Mouse (Mus musculus): ENCODE data around the gene Ablim1. TPM values are rescaled to one million over a fixed set of nuclear protein-coding genes. Genes with fewer than 3 reads are reported as not detected.

Ablim1 gene
- polyA plus RNA-seq, 1 experiment from 2014 or later, result 63.2 TPM

GRCm38 (mm10) chr19:57200477-57201089 lies 114.1 kb downstream of the Ablim1 start:
- peaks cover 4% of the 10 kb centered on the region; the same call in 1 of the 2 replicates for H3K27me3 ChIP-seq
- no peak overlapping the region for H3K9ac ChIP-seq
- 63% methylated on average over 12 of the region's 12 CpGs for whole genome bisulfite sequencing
- no peak overlapping the region for H3K4me3 ChIP-seq
- peaks cover 33% of the 10 kb centered on the region for H3K4me1 ChIP-seq (replicated peaks)
- H3K27ac ChIP-seq (replicated peaks), result no peak overlapping the region
- H3K9me3 ChIP-seq, result no peaks in the 10 kb centered on the region
- H3K36me3 ChIP-seq, result no peaks in the 10 kb centered on the region
- H3K4me2 ChIP-seq, result no peak overlapping the region
- no peak for ATAC-seq (ENCODE audit: low FRiP score, low read depth)

DNA sequence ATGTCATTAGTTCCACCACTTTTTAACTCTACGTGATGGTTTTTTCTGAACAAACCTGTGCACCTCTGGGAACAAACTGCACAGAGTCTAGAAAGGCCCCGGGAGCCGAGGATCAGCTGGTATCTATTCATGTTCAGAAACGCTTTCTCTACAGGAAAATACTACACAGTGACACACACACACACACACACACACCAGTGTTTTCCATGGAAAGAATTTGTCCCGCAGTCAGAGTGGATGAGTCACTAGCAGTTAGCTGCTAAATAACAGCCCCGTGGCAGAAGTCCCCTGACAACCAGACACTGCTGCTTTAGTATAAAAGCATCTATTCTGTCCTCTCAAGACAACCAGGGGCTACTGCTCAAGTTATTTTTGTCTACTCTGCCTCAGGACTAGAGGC lies 115.4 kb downstream of the Ablim1 start:
- 25% methylated on average over 6 of the region's 6 CpGs for WGBS
- H3K4me2 ChIP-seq, result no peak overlapping the region
- H3K9ac ChIP-seq, result no peak overlapping the region

GRCm38 (mm10) chr19:57198531-57198930 lies 116.2 kb downstream of the Ablim1 start:
- no peak for ATAC-seq (ENCODE audit: low FRiP score, low read depth)
- WGBS, result 41% methylated on average over 12 of the region's 12 CpGs
- peaks cover 4% of the 10 kb centered on the region; the same call in 1 of the 2 replicates for H3K27me3 ChIP-seq
- no peak overlapping the region for H3K9ac ChIP-seq
- H3K4me1 ChIP-seq (replicated peaks), result peaks cover 39% of the 10 kb centered on the region
- no peaks in the 10 kb centered on the region for H3K9me3 ChIP-seq
- H3K27ac ChIP-seq (replicated peaks), result peak overlapping the region; percentile 72
- no peak overlapping the region for H3K4me3 ChIP-seq
- peak overlapping the region; percentile 88 for H3K4me2 ChIP-seq
- H3K36me3 ChIP-seq, result no peaks in the 10 kb centered on the region

More for the DNA sequence above, 115.4 kb downstream of the Ablim1 start:
- Histone ChIP-seq H3K4me3 (no peak overlapping the region), H3K9me3 (no peaks in the 10 kb centered on the region), H3K36me3 (no peaks in the 10 kb centered on the region), H3K27me3 (peaks cover 4% of the 10 kb centered on the region; the same call in 1 of the 2 replicates), H3K27ac (replicated peaks) (peak overlapping the region; percentile 72), H3K4me1 (replicated peaks) (peaks cover 39% of the 10 kb centered on the region)
- ATAC-seq (ENCODE audit: low FRiP score, low read depth), result no peak

- H3K36me3 ChIP-seq, result no peaks in the 10 kb centered on the region
- H3K27me3 ChIP-seq, result peaks cover 4% of the 10 kb centered on the region; the same call in 1 of the 2 replicates
- no peak overlapping the region for H3K4me3 ChIP-seq
- H3K9ac ChIP-seq, result 0 out of 2 replicates have a peak overlapping the region, but pooled peaks have one; percentile 50
- peak overlapping the region; percentile 72 for H3K27ac ChIP-seq (replicated peaks)
- peaks cover 39% of the 10 kb centered on the region for H3K4me1 ChIP-seq (replicated peaks)
- WGBS, result 41% methylated on average over 5 of the region's 5 CpGs
- H3K9me3 ChIP-seq, result no peaks in the 10 kb centered on the region
- ATAC-seq (ENCODE audit: low FRiP score, low read depth), result no peak
- peak overlapping the region; percentile 88 for H3K4me2 ChIP-seq
These were observed 116.7 kb downstream of the Ablim1 start for GRCm38 (mm10) chr19:57198029-57198428.

DNA sequence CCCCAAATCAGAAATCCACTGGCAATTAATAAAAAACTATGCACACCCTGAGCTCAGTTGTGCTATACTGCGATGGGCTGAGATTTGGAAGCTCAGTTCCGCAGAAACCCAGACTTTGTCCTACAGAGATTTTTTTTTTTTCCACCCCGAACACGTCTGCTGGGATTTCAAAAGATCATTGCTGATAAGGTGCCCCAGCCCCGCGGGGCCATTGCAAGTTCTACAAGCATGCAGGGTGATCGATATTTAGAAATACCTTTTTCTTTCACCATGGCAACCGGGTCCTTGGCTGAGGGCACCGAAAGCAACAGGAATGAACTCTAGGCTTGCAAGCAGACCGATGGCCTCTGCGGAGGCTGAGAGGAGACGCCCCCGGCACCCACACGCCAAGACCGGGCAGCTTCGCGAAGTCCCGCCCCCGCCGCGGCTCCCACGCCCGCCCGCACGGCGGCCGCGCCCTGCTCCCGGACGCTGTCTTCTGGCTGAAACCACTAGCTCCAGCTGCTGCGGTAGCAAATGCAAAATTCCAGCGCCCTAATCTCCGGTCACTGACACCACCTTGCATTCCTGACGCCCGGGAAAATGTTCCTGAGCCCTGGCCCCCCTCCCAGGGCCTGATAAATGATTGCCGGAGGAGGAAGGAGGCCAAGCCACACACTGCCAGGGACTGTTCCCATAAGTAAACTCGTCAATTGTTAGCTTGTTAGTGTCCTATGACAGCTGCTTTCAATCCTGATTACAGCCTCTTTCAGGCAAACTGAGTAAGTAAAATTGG lies 117.5 kb downstream of the Ablim1 start:
- Histone ChIP-seq H3K4me2 (peak overlapping the region; percentile 88), H3K4me3 (peak overlapping the region; percentile 50), H3K9me3 (no peaks in the 10 kb centered on the region), H3K27me3 (peaks cover 4% of the 10 kb centered on the region; the same call in 1 of the 2 replicates), H3K4me1 (replicated peaks) (peaks cover 39% of the 10 kb centered on the region), H3K9ac (peak overlapping the region; percentile 50), H3K27ac (replicated peaks) (peak overlapping the region; percentile 72), H3K36me3 (no peaks in the 10 kb centered on the region)
- under 1% methylated on average over 37 of the region's 37 CpGs for WGBS
- ATAC-seq (ENCODE audit: low FRiP score, low read depth), result peak; percentile 40; the same call in 1 of the 2 replicates

GRCm38 (mm10) chr19:57196616-57197015 lies 118.1 kb downstream of the Ablim1 start:
- Histone ChIP-seq H3K4me1 (replicated peaks) (peaks cover 39% of the 10 kb centered on the region), H3K36me3 (no peaks in the 10 kb centered on the region), H3K4me2 (peak overlapping the region; percentile 88), H3K27ac (replicated peaks) (peak overlapping the region; percentile 72), H3K4me3 (peak overlapping the region; percentile 50), H3K9me3 (no peaks in the 10 kb centered on the region), H3K9ac (peak overlapping the region; percentile 50; the same call in 1 of the 2 replicates), H3K27me3 (peaks cover 4% of the 10 kb centered on the region; the same call in 1 of the 2 replicates)
- WGBS, result 42% methylated on average over 8 of the region's 8 CpGs
- ATAC-seq (ENCODE audit: low FRiP score, low read depth), result no peak

- H3K36me3 ChIP-seq, result no peaks in the 10 kb centered on the region
- H3K27ac ChIP-seq (replicated peaks), result peak overlapping the region; percentile 32; the same call in 1 of the 2 replicates
- no peaks in the 10 kb centered on the region for H3K9me3 ChIP-seq
- 91% methylated on average over 11 of the region's 11 CpGs for WGBS
- peaks cover 4% of the 10 kb centered on the region; the same call in 1 of the 2 replicates for H3K27me3 ChIP-seq
- peak overlapping the region; percentile 50; the same call in 1 of the 2 replicates for H3K4me3 ChIP-seq
- H3K4me2 ChIP-seq, result peak overlapping the region; percentile 88
- peaks cover 39% of the 10 kb centered on the region for H3K4me1 ChIP-seq (replicated peaks)
- no peak for ATAC-seq (ENCODE audit: low FRiP score, low read depth)
- no peak overlapping the region for H3K9ac ChIP-seq
These were observed 119.4 kb downstream of the Ablim1 start for GRCm38 (mm10) chr19:57195169-57195930.

- ATAC-seq (ENCODE audit: low FRiP score, low read depth), result no peak; the same call in 1 of the 2 replicates
- Histone ChIP-seq H3K36me3 (no peaks in the 10 kb centered on the region), H3K27me3 (peaks cover 4% of the 10 kb centered on the region; the same call in 1 of the 2 replicates), H3K4me3 (no peak overlapping the region), H3K4me2 (peak overlapping the region; percentile 88), H3K27ac (replicated peaks) (no peak overlapping the region), H3K9me3 (no peaks in the 10 kb centered on the region), H3K4me1 (replicated peaks) (peaks cover 30% of the 10 kb centered on the region), H3K9ac (no peak overlapping the region)
- 87% methylated on average over 6 of the region's 6 CpGs for WGBS
These were observed 120.8 kb downstream of the Ablim1 start for GRCm38 (mm10) chr19:57193958-57194357.

- no peaks in the 10 kb centered on the region for H3K36me3 ChIP-seq
- H3K9me3 ChIP-seq, result no peaks in the 10 kb centered on the region
- peaks cover 4% of the 10 kb centered on the region; the same call in 1 of the 2 replicates for H3K27me3 ChIP-seq
- no peak overlapping the region for H3K9ac ChIP-seq
- no peak overlapping the region for H3K4me3 ChIP-seq
- no peak for ATAC-seq (ENCODE audit: low FRiP score, low read depth)
- WGBS, result 94% methylated on average over 12 of the region's 12 CpGs
- H3K4me2 ChIP-seq, result no peak overlapping the region
- H3K27ac ChIP-seq (replicated peaks), result no peak overlapping the region
- peaks cover 24% of the 10 kb centered on the region for H3K4me1 ChIP-seq (replicated peaks)
These were observed 121.3 kb downstream of the Ablim1 start for GRCm38 (mm10) chr19:57193382-57193781.

DNA sequence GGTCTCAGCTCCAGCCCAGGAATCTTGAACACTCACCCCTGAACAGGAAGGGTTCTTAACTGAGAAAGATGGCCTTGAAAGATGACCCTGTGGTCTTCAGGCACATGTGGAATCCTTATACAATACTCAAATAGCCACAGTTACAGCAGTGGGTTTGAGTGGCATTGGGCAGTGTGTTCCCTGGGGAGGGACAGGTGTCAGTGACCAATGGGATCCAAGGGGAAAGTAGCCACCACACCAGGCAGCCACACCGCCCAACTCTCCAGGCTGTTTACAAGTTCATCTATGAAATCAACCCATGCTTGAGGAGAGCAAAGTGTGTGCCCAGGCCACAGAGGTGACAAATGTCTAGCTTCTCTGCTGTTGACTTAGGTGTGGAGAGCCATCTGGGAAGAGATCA lies 123.6 kb downstream of the Ablim1 start:
- ATAC-seq (ENCODE audit: low FRiP score, low read depth), result no peak
- H3K4me3 ChIP-seq, result no peak overlapping the region
- H3K36me3 ChIP-seq, result no peaks in the 10 kb centered on the region
- 0 out of 2 replicates have a peak, but pooled peaks cover 6% of the 10 kb centered on the region for H3K4me1 ChIP-seq (replicated peaks)
- H3K27me3 ChIP-seq, result peaks cover 3% of the 10 kb centered on the region; the same call in 1 of the 2 replicates
- H3K9ac ChIP-seq, result no peak overlapping the region
- H3K27ac ChIP-seq (replicated peaks), result no peak overlapping the region
- H3K4me2 ChIP-seq, result no peak overlapping the region
- no peaks in the 10 kb centered on the region for H3K9me3 ChIP-seq
- 100% methylated on average over 1 of the region's 1 CpGs for WGBS

DNA sequence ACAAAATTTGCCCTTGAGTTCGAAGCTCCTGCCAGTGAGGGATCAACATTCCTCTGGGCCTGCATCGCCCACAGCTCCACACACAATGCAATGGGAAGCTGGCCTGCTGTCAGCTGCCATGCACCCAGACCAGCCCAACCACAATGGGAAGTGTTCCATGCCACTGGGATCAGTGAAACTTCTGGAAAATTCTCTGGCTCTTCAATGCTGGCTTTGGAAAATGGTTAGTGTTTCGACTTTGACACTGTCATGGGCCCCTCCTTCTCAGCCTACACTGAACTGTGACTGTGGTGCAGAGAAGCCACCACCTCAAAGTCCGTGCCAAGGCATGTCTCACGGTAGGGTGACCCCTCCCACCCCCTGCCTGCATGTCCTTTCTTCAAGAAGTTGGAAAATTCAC lies 125.3 kb downstream of the Ablim1 start:
- Histone ChIP-seq H3K36me3 (no peaks in the 10 kb centered on the region), H3K4me1 (replicated peaks) (no peaks in the 10 kb centered on the region), H3K4me2 (no peak overlapping the region), H3K9me3 (no peaks in the 10 kb centered on the region), H3K27ac (replicated peaks) (no peak overlapping the region), H3K4me3 (no peak overlapping the region), H3K9ac (no peak overlapping the region), H3K27me3 (no peaks in the 10 kb centered on the region)
- WGBS, result 85% methylated on average over 5 of the region's 5 CpGs
- ATAC-seq (ENCODE audit: low FRiP score, low read depth), result no peak

Measured in hindbrain, embryonic 15.5 days (tissue).